Mouse (Mus musculus): Measurements from ENCODE around the gene Scarf1.

Scarf1 gene

GRCm38 (mm10) chr11:75563851-75564548, 50.7 kb downstream of the Scarf1 start:
- no peak for DNase-seq (ENCODE audit: low spot score in 2 of 2)

- DNase-seq (ENCODE audit: low spot score in 2 of 2), result no peak
Measured at GRCm38 (mm10) chr11:75565849-75566248, 52.5 kb downstream of the Scarf1 start.

- DNase-seq (ENCODE audit: low spot score in 2 of 2), result no peak
Measured at GRCm38 (mm10) chr11:75566276-75567196, 53.2 kb downstream of the Scarf1 start.

- no peak for DNase-seq (ENCODE audit: low spot score in 2 of 2)
Measured at GRCm38 (mm10) chr11:75567346-75568114, 54.2 kb downstream of the Scarf1 start.

GRCm38 (mm10) chr11:75568115-75568511, 54.8 kb downstream of the Scarf1 start:
- no peak for DNase-seq (ENCODE audit: low spot score in 2 of 2)

GRCm38 (mm10) chr11:75568962-75569361, 55.6 kb downstream of the Scarf1 start:
- DNase-seq (ENCODE audit: low spot score in 2 of 2), result no peak

- no peak for DNase-seq (ENCODE audit: low spot score in 2 of 2)
Measured at GRCm38 (mm10) chr11:75570375-75571125, 57.2 kb downstream of the Scarf1 start.

GRCm38 (mm10) chr11:75571126-75571990, 58.0 kb downstream of the Scarf1 start:
- no peak for DNase-seq (ENCODE audit: low spot score in 2 of 2)

- no peak for DNase-seq (ENCODE audit: low spot score in 2 of 2)
Measured at GRCm38 (mm10) chr11:75572301-75572791, 59.0 kb downstream of the Scarf1 start.

GRCm38 (mm10) chr11:75572854-75573650, 59.7 kb downstream of the Scarf1 start:
- peak; percentile 86 to 88 for DNase-seq (ENCODE audit: low spot score in 2 of 2)

GRCm38 (mm10) chr11:75574378-75575123, 61.2 kb downstream of the Scarf1 start:
- no peak for DNase-seq (ENCODE audit: low spot score in 2 of 2)

- no peak for DNase-seq (ENCODE audit: low spot score in 2 of 2)
Measured at GRCm38 (mm10) chr11:75575560-75576123, 62.3 kb downstream of the Scarf1 start.
